Mouse (Mus musculus) testis, adult 2 months (tissue): Measurements from ENCODE around the gene Aff3. TPM values are rescaled to one million over a fixed set of nuclear protein-coding genes. Genes with fewer than 3 reads are reported as not detected.

Experiments
- H3K27ac ChIP-seq: fragments of 200-500 bp; 2 replicates; pipeline ENCODE4 v1.5.1; 2012; ENCODE audit warnings: low read depth, low read length; ENCODE audit not compliant: control insufficient read depth, insufficient read depth
- H3K27me3 ChIP-seq: fragments of 200-500 bp; 2 replicates; pipeline ENCODE4 v1.6.1; 2012; ENCODE audit warnings: mild to moderate bottlenecking, low read length, moderate library complexity; ENCODE audit not compliant: control insufficient read depth, insufficient read depth
- H3K36me3 ChIP-seq: fragments of 200-500 bp; 2 replicates; pipeline ENCODE4 v1.6.1; 2012; ENCODE audit warnings: mild to moderate bottlenecking, low read length; ENCODE audit not compliant: control insufficient read depth, insufficient read depth
- H3K4me1 ChIP-seq: fragments of 200-500 bp; 2 replicates; pipeline ENCODE4 v1.6.1; 2012; ENCODE audit warnings: low read length; ENCODE audit not compliant: control insufficient read depth, insufficient read depth
- H3K4me3 ChIP-seq: fragments of 200-500 bp; 2 replicates; pipeline ENCODE4 v1.5.1; 2012; ENCODE audit warnings: low read depth, mild to moderate bottlenecking, low read length, moderate library complexity, mixed read lengths; ENCODE audit not compliant: control insufficient read depth
- CTCF ChIP-seq: fragments of 200-500 bp; IDR thresholded peaks from 2 replicates; pipeline ENCODE4 v1.5.1; 2012; ENCODE audit warnings: low read depth, mild to moderate bottlenecking, inconsistent platforms, low read length, moderate library complexity; ENCODE audit not compliant: control insufficient read depth, insufficient read depth, insufficient replicate concordance
- POLR2A ChIP-seq: fragments of 200-500 bp; IDR thresholded peaks from 2 replicates; pipeline ENCODE4 v1.6.1; 2012; ENCODE audit warnings: low read depth, mild to moderate bottlenecking, inconsistent platforms, low read length, moderate library complexity; ENCODE audit not compliant: control insufficient read depth
- polyA plus RNA-seq: library from polyadenylated mRNA; depleted of rRNA; stranded (reverse); fragments of >200 nt; gene quantifications from 2 replicates; pipeline ENCODE4 v1.2.3, GENCODE M21; 2012

Gene Aff3
- polyA plus RNA-seq, 1 experiment, result 8.1 TPM

DNA sequence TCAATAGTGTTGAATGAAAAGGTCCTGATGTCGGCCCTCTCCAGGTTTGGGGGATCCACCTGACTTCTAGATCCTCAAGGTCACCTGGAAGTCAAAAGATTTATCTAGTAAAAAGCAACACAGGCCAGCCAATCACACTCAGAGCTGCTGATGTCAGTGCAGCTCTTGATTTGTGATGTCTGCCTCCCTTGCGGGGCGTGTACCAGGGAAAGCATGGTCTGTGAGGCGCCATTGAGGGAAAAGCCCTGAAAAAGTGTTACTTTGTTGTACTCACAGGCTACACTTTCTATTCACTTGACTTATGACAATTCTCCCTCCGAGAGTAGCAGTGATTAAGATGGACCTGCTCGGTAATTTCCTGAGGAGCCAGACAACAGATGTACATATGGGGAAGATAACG, 163.5 kb downstream of the Aff3 start:
- H3K27ac ChIP-seq, result no peak overlapping the region
- H3K36me3 ChIP-seq, result no peaks in the 10 kb centered on the region
- no peaks in the 10 kb centered on the region for H3K27me3 ChIP-seq
- H3K4me3 ChIP-seq, result no peak overlapping the region
- H3K4me1 ChIP-seq, result no peaks in the 10 kb centered on the region
- TF ChIP-seq CTCF, result no peak

DNA sequence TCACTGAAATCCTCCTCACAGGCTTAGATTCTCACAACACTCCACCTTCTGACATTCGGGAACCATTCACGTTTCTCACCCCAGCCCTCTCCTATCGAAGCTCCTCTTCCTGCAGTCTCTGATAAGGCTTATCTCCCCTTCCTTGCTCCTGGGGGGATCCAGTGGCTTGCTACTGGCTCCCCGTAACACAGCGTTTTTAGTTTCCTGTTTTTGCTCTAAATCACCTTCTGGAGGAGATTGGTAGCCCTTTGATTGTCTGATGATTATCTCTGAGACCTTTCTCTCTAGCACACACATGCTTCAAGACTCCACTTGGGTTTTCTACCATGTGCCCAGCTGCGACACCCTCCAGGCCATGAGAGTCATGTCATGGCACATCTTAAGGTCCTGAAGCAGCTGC, 165.3 kb downstream of the Aff3 start:
- Histone ChIP-seq H3K27me3 (no peaks in the 10 kb centered on the region), H3K27ac (no peak overlapping the region), H3K4me3 (no peak overlapping the region), H3K36me3 (no peaks in the 10 kb centered on the region), H3K4me1 (no peaks in the 10 kb centered on the region)
- TF ChIP-seq POLR2A (no peak), CTCF (no peak)

DNA sequence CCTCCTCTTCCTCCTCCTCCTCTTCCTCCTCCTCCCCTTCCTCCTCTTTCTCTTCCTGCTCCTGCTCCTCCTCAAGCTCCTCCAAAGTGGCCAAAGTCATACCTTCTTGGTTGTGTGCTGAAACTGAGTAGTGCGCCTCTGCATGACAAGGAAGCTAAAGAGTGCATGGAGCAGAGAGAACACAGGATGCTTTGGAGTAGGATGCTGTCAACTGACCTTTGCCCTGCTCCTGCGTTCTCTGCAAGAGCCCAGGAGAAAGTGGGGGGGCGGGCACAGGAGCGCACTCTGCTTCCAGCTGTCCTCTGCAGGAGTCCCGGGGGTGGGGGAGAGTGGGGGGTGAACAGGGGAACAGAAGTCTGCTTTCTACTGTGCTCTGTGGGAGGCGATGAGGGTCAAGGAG, 167.2 kb downstream of the Aff3 start:
- Histone ChIP-seq H3K27ac (no peak overlapping the region), H3K36me3 (no peaks in the 10 kb centered on the region), H3K4me3 (no peak overlapping the region), H3K27me3 (no peaks in the 10 kb centered on the region), H3K4me1 (no peaks in the 10 kb centered on the region)
- TF ChIP-seq POLR2A, result no peak
- no peak for TF ChIP-seq CTCF

DNA sequence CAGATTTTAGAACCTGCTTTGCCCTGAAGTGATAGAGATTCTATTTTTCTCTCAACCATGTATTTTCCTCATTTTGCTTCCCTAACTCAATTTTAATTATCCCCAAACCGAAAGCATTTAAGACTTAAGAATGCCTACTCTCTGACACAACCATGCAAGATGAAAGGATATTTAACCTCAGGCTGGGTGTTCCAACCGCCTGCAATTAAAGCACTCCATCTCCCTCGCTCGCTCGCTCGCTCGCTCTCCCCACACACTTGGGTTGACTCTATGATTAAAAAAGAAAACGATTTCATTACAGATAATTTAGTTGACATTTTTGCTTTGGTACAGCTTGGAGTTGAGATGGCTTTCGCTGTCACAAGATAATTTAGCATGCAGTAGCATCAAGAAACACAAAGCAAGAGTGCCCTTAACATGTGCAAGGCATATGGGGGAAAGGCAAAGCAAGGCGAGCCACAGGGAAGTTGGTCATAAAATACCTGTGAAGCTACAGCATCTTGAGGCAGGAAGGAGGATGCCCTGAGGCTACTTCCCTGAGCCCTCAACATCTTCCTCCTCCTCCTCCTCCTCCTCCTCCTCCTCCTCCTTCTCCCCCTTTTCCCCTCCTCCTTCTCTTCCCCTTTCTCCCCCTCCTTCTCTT, 167.7 kb downstream of the Aff3 start:
- no peaks in the 10 kb centered on the region for H3K36me3 ChIP-seq
- no peak for TF ChIP-seq POLR2A
- no peak for TF ChIP-seq CTCF
- no peak overlapping the region for H3K27ac ChIP-seq
- H3K4me3 ChIP-seq, result no peak overlapping the region
- no peaks in the 10 kb centered on the region for H3K27me3 ChIP-seq
- H3K4me1 ChIP-seq, result no peaks in the 10 kb centered on the region

DNA sequence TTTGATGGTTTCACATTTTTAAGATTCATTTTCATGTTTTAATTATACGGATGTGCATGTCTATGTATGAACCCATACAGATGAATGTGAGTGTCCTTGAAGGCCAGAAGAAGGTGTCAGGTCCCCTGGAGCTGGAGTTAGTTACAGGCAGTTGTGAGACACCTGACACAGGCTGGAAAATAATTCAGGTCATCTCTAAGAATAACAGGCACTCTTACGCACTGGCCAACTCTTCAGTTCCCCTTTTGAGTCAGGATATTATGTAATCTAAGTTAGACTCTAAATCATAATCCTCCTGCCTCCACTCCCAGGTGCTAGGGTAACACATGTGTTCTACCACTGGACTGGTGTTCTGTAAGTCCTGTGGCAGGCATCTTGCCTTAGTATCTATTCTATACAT, 169.5 kb downstream of the Aff3 start:
- Histone ChIP-seq H3K4me1 (no peaks in the 10 kb centered on the region), H3K36me3 (no peaks in the 10 kb centered on the region), H3K27me3 (no peaks in the 10 kb centered on the region), H3K4me3 (no peak overlapping the region), H3K27ac (no peak overlapping the region)
- TF ChIP-seq POLR2A, result no peak
- TF ChIP-seq CTCF, result no peak

DNA sequence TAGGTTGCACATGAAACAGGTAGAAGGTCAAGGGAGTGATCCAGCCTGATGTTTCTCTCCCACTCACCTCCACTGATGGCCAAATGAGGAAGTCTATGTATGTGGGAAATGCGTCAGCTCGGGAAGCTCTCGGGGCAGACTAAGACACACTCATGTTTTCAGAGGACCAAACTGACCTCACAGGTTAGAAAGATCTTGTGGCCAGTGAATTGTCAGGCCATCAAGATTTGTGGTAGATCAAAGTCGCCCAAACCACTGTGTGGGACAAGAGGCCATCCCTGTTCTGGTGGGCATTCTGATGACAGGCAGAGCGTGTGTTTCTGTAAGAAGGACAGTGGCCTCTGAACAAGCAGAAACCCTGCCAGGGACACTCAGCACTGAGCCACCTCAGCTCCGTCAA, 175.0 kb downstream of the Aff3 start:
- Histone ChIP-seq H3K4me3 (no peak overlapping the region), H3K36me3 (no peaks in the 10 kb centered on the region), H3K27me3 (no peaks in the 10 kb centered on the region), H3K4me1 (no peaks in the 10 kb centered on the region), H3K27ac (no peak overlapping the region)
- TF ChIP-seq POLR2A, result no peak

DNA sequence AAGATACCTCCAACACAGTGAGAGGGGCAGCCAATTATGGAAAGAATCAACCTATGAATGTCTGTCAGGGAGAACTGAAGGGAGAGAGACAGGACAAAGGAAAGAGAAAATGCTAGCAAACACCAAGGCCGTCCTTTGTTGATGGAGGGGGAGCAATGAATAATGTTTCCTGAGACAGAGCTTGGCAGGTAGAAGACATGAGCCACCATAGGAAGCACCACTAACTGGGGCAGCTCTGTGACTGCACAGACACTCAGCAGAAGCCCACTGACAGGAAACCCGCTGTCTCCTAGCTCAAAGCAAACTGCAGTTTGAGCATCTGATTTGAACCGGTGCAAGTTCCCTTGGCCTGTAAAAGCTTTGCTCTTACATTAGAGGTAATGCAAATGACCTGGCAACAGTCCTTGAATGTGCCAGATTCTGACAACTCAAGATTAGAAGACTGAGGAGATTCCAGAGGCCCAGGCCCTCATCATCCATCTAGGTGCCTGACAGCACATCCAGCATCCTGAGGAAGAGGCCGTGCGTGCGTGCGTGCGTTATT, 176.0 kb downstream of the Aff3 start:
- TF ChIP-seq POLR2A, result no peak
- TF ChIP-seq CTCF, result no peak
- H3K4me1 ChIP-seq, result no peaks in the 10 kb centered on the region
- no peaks in the 10 kb centered on the region for H3K36me3 ChIP-seq
- H3K4me3 ChIP-seq, result no peak overlapping the region
- H3K27ac ChIP-seq, result no peak overlapping the region
- no peaks in the 10 kb centered on the region for H3K27me3 ChIP-seq

DNA sequence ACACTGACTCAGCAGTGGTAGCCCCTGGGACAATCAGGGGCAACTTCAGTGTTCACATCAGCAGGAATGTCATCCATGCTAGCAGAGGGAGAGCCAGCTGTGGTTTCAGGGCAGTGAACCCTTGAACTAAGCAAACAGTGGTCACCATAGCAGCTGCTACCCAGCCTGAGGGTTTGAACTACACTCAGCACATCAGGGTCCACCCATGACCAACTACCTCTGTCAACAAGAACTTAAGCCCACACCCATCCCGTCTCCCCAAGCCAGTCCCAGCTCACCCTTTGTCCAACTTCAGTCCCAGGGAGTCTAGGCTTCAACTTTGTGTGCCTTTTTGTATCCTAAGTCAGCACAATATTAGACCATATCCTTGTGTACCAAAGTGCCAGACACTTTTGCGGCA, 176.9 kb downstream of the Aff3 start:
- H3K36me3 ChIP-seq, result no peaks in the 10 kb centered on the region
- H3K4me3 ChIP-seq, result no peak overlapping the region
- no peaks in the 10 kb centered on the region for H3K4me1 ChIP-seq
- TF ChIP-seq POLR2A, result no peak
- no peak for TF ChIP-seq CTCF
- H3K27ac ChIP-seq, result no peak overlapping the region
- no peaks in the 10 kb centered on the region for H3K27me3 ChIP-seq
